Mouse (Mus musculus) heart, postnatal 0 days (tissue): ENCODE results near the gene Rex1bd.

ENCODE experiments used
- CTCF ChIP-seq: IDR thresholded peaks from 2 replicates; pipeline ENCODE4 v1.5.1; 2016; ENCODE audit warnings: antibody characterized with exemption, control low read depth, low read depth
- EP300 ChIP-seq: IDR thresholded peaks from 2 replicates; pipeline ENCODE4 v1.6.1; 2016; ENCODE audit warnings: antibody characterized with exemption, low read depth

- TF ChIP-seq CTCF (no peak), EP300 (no peak)
Measured at GRCm38 (mm10) chr8:70529741-70530161, 23.2 kb upstream of the Rex1bd start.
